Mouse (Mus musculus) hindbrain, embryonic 12.5 days (tissue): Measurements from ENCODE around the gene Kdelc2. TPM values are rescaled to one million over a fixed set of nuclear protein-coding genes. Genes with fewer than 3 reads are reported as not detected.

Experiments used
- ATAC-seq: fragments of 200-750 bp; cut with Nextera tagmentation; 2 replicates; pipeline ENCODE4 v1.8.0; 2017; ENCODE audit warnings: moderate TSS enrichment; ENCODE audit not compliant: low FRiP score
- H3K27ac ChIP-seq: fragments of 300-500 bp; sonication (generic); 2 replicates; pipeline ENCODE4 v1.5.1; 2016; ENCODE audit warnings: mild to moderate bottlenecking
- H3K27me3 ChIP-seq: fragments of 300-500 bp; sonication (generic); 2 replicates; pipeline ENCODE4 v1.6.1; 2016; ENCODE audit warnings: mild to moderate bottlenecking
- H3K36me3 ChIP-seq: fragments of 300-500 bp; sonication (generic); 2 replicates; pipeline ENCODE4 v1.6.1; 2016; ENCODE audit warnings: mild to moderate bottlenecking
- H3K4me1 ChIP-seq: fragments of 300-500 bp; sonication (generic); 2 replicates; pipeline ENCODE4 v1.6.1; 2016
- H3K4me2 ChIP-seq: fragments of 300-500 bp; sonication (generic); replicated peaks from 2 replicates; pipeline ENCODE4 v1.6.1; 2016; ENCODE audit warnings: mild to moderate bottlenecking
- H3K4me3 ChIP-seq: fragments of 300-500 bp; sonication (generic); 2 replicates; pipeline ENCODE4 v1.5.1; 2016; ENCODE audit warnings: mild to moderate bottlenecking
- H3K9ac ChIP-seq: fragments of 300-500 bp; sonication (generic); 2 replicates; pipeline ENCODE4 v1.6.1; 2016; ENCODE audit warnings: mild to moderate bottlenecking, moderate library complexity
- H3K9me3 ChIP-seq: fragments of 300-500 bp; sonication (generic); replicated peaks from 2 replicates; pipeline ENCODE4 v1.6.1; 2016; ENCODE audit warnings: mild to moderate bottlenecking
- WGBS: fragments of 180-500 bp; shearing (Covaris S2); methylation state at CpG from one replicate; pipeline ENCODE4 v1.1.7; 2016; 5-methylcytosine and 5-hydroxymethylcytosine counted together
- microRNA-seq: library from miRNA; unstranded; fragments of <30 nt; microRNA quantifications from one replicate; pipeline ENCODE4, GENCODE M21; 2017
- polyA plus RNA-seq: library from polyadenylated mRNA; unstranded; fragments of >200 nt; fragmentation: Nextera tagmentation; extraction: Ambion mirVana; gene quantifications from 2 replicates; pipeline ENCODE4 v1.2.1, GENCODE M21; 2016

Gene Kdelc2
- polyA plus RNA-seq, 1 experiment from 2014 or later = 13.4 TPM

- Histone ChIP-seq H3K9ac (no peak overlapping the region), H3K4me1 (no peaks in the 10 kb centered on the region), H3K9me3 (no peaks in the 10 kb centered on the region), H3K36me3 (no peaks in the 10 kb centered on the region), H3K4me3 (no peak overlapping the region), H3K4me2 (no peak overlapping the region), H3K27ac (no peak overlapping the region), H3K27me3 (no peaks in the 10 kb centered on the region)
- ATAC-seq = no peak
- 71% methylated on average over 9 of the region's 9 CpGs for WGBS
Measured at GRCm38 (mm10) chr9:53422133-53422896, 38.5 kb downstream of the Kdelc2 start.

DNA sequence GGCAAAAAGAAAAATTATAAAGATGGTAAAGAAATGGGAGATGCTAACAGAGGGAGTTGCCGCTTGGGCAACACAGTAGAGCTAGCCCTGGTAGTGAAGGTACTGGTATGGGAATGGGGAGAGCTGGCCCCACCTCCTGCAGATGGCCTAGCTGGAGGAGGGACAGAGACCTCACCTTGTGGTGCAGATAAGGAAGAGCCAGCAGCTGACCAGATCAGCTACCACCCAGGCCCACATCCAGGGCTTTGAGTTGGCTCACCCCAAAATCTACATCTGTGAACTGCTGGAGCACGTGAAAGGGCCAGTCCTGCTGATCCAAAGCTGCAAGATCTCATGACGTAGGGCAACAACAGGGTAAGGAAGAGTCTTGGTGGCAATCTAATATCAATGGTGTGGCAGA lies 42.9 kb downstream of the Kdelc2 start:
- H3K9ac ChIP-seq = no peak overlapping the region
- H3K27me3 ChIP-seq = no peaks in the 10 kb centered on the region
- H3K4me3 ChIP-seq = no peak overlapping the region
- H3K9me3 ChIP-seq = no peaks in the 10 kb centered on the region
- no peaks in the 10 kb centered on the region for H3K36me3 ChIP-seq
- no peaks in the 10 kb centered on the region for H3K4me1 ChIP-seq
- 92% methylated on average over 3 of the region's 3 CpGs for WGBS
- ATAC-seq = no peak
- H3K27ac ChIP-seq = no peak overlapping the region
- no peak overlapping the region for H3K4me2 ChIP-seq

DNA sequence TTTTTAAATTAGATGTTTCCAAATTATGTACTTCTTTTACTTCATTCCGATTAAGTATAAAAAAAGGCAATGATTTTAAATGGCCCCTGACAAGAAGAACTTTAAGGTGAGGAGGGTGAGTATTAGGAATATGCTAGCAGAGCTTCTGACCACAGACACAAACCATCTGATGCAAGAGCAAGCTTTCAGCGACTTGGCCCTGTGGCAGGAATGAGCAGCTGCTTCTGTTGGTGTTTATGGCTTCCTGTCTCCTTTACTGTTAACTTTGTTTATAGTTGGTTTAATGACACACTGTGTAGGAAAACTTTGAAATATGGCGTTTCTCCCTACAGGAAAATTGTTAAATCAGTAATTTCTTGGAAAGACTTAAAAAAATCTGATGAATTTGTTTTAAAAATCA lies 43.8 kb downstream of the Kdelc2 start:
- WGBS = 79% methylated on average over 3 of the region's 3 CpGs
- Histone ChIP-seq H3K9ac (no peak overlapping the region), H3K4me2 (no peak overlapping the region), H3K4me1 (no peaks in the 10 kb centered on the region), H3K27ac (no peak overlapping the region), H3K4me3 (no peak overlapping the region), H3K36me3 (no peaks in the 10 kb centered on the region), H3K9me3 (no peaks in the 10 kb centered on the region), H3K27me3 (no peaks in the 10 kb centered on the region)
- ATAC-seq = no peak

GRCm38 (mm10) chr9:53435830-53436570 lies 52.2 kb downstream of the Kdelc2 start:
- Histone ChIP-seq H3K4me1 (no peaks in the 10 kb centered on the region), H3K4me3 (no peak overlapping the region), H3K9ac (no peak overlapping the region), H3K36me3 (peaks cover 22% of the 10 kb centered on the region), H3K27me3 (no peaks in the 10 kb centered on the region), H3K9me3 (no peaks in the 10 kb centered on the region), H3K27ac (no peak overlapping the region), H3K4me2 (no peak overlapping the region)
- 90% methylated on average over 14 of the region's 14 CpGs for WGBS
- no peak for ATAC-seq

GRCm38 (mm10) chr9:53450609-53451008 lies 66.8 kb downstream of the Kdelc2 start:
- H3K9ac ChIP-seq = no peak overlapping the region
- ATAC-seq = no peak
- no peaks in the 10 kb centered on the region for H3K4me1 ChIP-seq
- H3K36me3 ChIP-seq = peaks cover 50% of the 10 kb centered on the region
- no peaks in the 10 kb centered on the region for H3K27me3 ChIP-seq
- no peak overlapping the region for H3K4me3 ChIP-seq
- no peaks in the 10 kb centered on the region for H3K9me3 ChIP-seq
- 100% methylated on average over 1 of the region's 1 CpGs for WGBS
- H3K4me2 ChIP-seq = no peak overlapping the region
- H3K27ac ChIP-seq = no peak overlapping the region

Small RNA genes within 50 kb of the gene (microRNA-seq; reads per million reads assigned to microRNA genes)
- gene Mir130c = not detected

Other genes with a start within 250 kb of the Kdelc2 start
- gene Ddx10, start 136.0 kb upstream of the Kdelc2 start, polyA plus RNA-seq = 28.1 and 28.5 TPM in 2 replicates
- 0.49 and 0.76 TPM in 2 replicates for gene Exph5, start 82.4 kb upstream of the Kdelc2 start, polyA plus RNA-seq
- gene 4930550C14Rik, start 18.3 kb downstream of the Kdelc2 start, polyA plus RNA-seq = 0.49 and 0.77 TPM in 2 replicates
- 13.8 and 15.7 TPM in 2 replicates for gene Atm, start 152.7 kb downstream of the Kdelc2 start, polyA plus RNA-seq
- 16.2 and 20.5 TPM in 2 replicates for gene Npat, start 153.0 kb downstream of the Kdelc2 start, polyA plus RNA-seq
- 82.6 and 103 TPM in 2 replicates for gene Acat1, start 226.4 kb downstream of the Kdelc2 start, polyA plus RNA-seq